In the genomic region with DNA sequence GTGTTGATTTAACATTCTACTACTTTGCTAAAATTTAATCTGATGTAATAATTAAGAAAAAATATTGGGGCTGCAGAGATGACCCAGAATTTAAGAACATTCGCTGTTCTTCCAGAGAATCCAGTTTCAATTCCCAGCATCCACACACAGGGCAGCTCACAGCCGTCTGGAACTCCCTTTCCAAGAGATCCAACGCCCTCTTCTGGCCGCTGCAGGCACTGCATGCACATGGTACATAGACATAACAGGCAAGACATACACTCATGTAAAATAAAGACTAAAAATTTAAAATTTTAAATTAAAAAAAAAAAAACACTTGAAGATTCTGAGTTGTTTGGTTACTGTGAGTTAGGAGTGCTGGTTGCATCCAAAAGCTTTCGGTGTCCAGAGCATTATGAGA, we compare ENCODE assay signal across 11 mouse cellular contexts. TPM values are rescaled to one million over a fixed set of nuclear protein-coding genes. Genes with fewer than 3 reads are reported as not detected.
DNase-seq lines count a peak whose midpoint lies in the region; ATAC-seq and TF ChIP-seq lines count a peak whose summit lies in the region.
"Had no signal": no experiment of that assay in that cellular context is flagged by ENCODE, and none has a peak within 500 bp of the region (broad histone marks: within the 10 kb centered on the region; RNA-seq: fewer than 3 reads in every experiment).

No protein-coding gene starts in this region.

- no peak for ATAC-seq in forebrain, embryonic 11.5 days (replicated peaks; ENCODE audit: low FRiP score)
- no peak for ATAC-seq in forebrain, embryonic 15.5 days (replicated peaks)
- ATAC-seq in lung, postnatal 0 days, result no peak
- ATAC-seq: intestine, embryonic 16.5 days had no signal

- TF ChIP-seq CTCF in lung, postnatal 0 days (IDR thresholded peaks at IDR 0.05), result peak; percentile 24; the same call in 1 of the 2 replicates
- TF ChIP-seq CTCF in ES-Bruce4 (IDR thresholded peaks at IDR 0.05; ENCODE audit: low read depth, low read length), result peak; percentile 38

- H3K4me2 ChIP-seq in forebrain, embryonic 11.5 days (ENCODE audit: low read depth, low read length, severe bottlenecking), result no peak overlapping the region
- no peak overlapping the region for H3K4me2 ChIP-seq in forebrain, embryonic 15.5 days (replicated peaks)
- no peak overlapping the region for H3K4me2 ChIP-seq in lung, postnatal 0 days (replicated peaks; ENCODE audit: low read depth, low read length)

- H3K27ac ChIP-seq in forebrain, embryonic 11.5 days (ENCODE audit: low read depth, low read length), result no peak overlapping the region
- no peak overlapping the region for H3K27ac ChIP-seq in forebrain, embryonic 15.5 days (replicated peaks)
- no peak overlapping the region for H3K27ac ChIP-seq in lung, postnatal 0 days (ENCODE audit: low read length)
- H3K27ac ChIP-seq in ES-Bruce4 (ENCODE audit: insufficient read depth, low read length), result no peak overlapping the region

- no peaks in the 10 kb centered on the region for H3K36me3 ChIP-seq in forebrain, embryonic 11.5 days (ENCODE audit: control insufficient read depth, insufficient read depth, low read length)
- no peaks in the 10 kb centered on the region for H3K36me3 ChIP-seq in forebrain, embryonic 15.5 days
- H3K36me3 ChIP-seq in lung, postnatal 0 days (ENCODE audit: insufficient read depth, low read length), result no peaks in the 10 kb centered on the region
- no peaks in the 10 kb centered on the region for H3K36me3 ChIP-seq in ES-Bruce4 (ENCODE audit: control insufficient read depth, insufficient read depth, low read length, poor library complexity, severe bottlenecking)

- TF ChIP-seq EP300 in lung, postnatal 0 days (IDR thresholded peaks at IDR 0.05), result no peak
- no peak for TF ChIP-seq EP300 in ES-Bruce4 (IDR thresholded peaks at IDR 0.05; ENCODE audit: insufficient read depth, low read depth, low read length)

- DNase-seq in forebrain, embryonic 11.5 days (ENCODE audit: low spot score), result peak; percentile 56
- no peak for DNase-seq in lung, postnatal 0 days (ENCODE audit: low spot score)
- DNase-seq in lung, adult 18-20 months, result no peak
- DNase-seq in c-Kit-positive CD71-positive TER-119-positive erythroid progenitor cells, embryonic 14.5 days (ENCODE audit: low spot score), result peak; percentile 6
- no peak for DNase-seq in urinary bladder, postnatal 36 days (ENCODE audit: low spot score in 2 of 2)
- no peak for DNase-seq in right cerebral cortex, postnatal 36 days (ENCODE audit: low spot score in 2 of 2)
- DNase-seq: heart, postnatal 36 days had no signal

- H3K9ac ChIP-seq in forebrain, embryonic 11.5 days (ENCODE audit: low read length), result no peak overlapping the region
- no peak overlapping the region for H3K9ac ChIP-seq in forebrain, embryonic 15.5 days (replicated peaks)
- no peak overlapping the region for H3K9ac ChIP-seq in lung, postnatal 0 days (replicated peaks; ENCODE audit: low read depth)
- no peak overlapping the region for H3K9ac ChIP-seq in ES-Bruce4 (ENCODE audit: low read depth, poor library complexity, severe bottlenecking)

- H3K4me3 ChIP-seq in forebrain, embryonic 11.5 days (ENCODE audit: low read depth, low read length), result no peak overlapping the region
- H3K4me3 ChIP-seq in forebrain, embryonic 15.5 days, result no peak overlapping the region
- H3K4me3 ChIP-seq in lung, postnatal 0 days (ENCODE audit: low read depth, low read length), result no peak overlapping the region
- H3K4me3 ChIP-seq in ES-Bruce4 (ENCODE audit: low read depth, low read length), result no peak overlapping the region
- H3K4me3 ChIP-seq: erythroblast, embryonic 14.5 days had no signal

- H3K27me3 ChIP-seq in forebrain, embryonic 11.5 days (ENCODE audit: control insufficient read depth, insufficient read depth, low read length), result no peaks in the 10 kb centered on the region
- no peaks in the 10 kb centered on the region for H3K27me3 ChIP-seq in forebrain, embryonic 15.5 days
- H3K27me3 ChIP-seq in lung, postnatal 0 days (replicated peaks; ENCODE audit: insufficient read depth, low read length), result no peaks in the 10 kb centered on the region
- no peaks in the 10 kb centered on the region for H3K27me3 ChIP-seq in ES-Bruce4 (ENCODE audit: control insufficient read depth, insufficient read depth, low read length, poor library complexity, severe bottlenecking)

- no peaks in the 10 kb centered on the region for H3K4me1 ChIP-seq in forebrain, embryonic 11.5 days (replicated peaks; ENCODE audit: control insufficient read depth, insufficient read depth, low read length)
- no peaks in the 10 kb centered on the region for H3K4me1 ChIP-seq in forebrain, embryonic 15.5 days
- no peaks in the 10 kb centered on the region for H3K4me1 ChIP-seq in lung, postnatal 0 days (ENCODE audit: insufficient read depth, low read depth, low read length)
- no peaks in the 10 kb centered on the region for H3K4me1 ChIP-seq in ES-Bruce4 (ENCODE audit: control insufficient read depth, insufficient read depth, low read length)

- no peaks in the 10 kb centered on the region for H3K9me3 ChIP-seq in forebrain, embryonic 11.5 days (ENCODE audit: control insufficient read depth, low read length)
- no peaks in the 10 kb centered on the region for H3K9me3 ChIP-seq in forebrain, embryonic 15.5 days
- H3K9me3 ChIP-seq in lung, postnatal 0 days (ENCODE audit: low read length), result no peaks in the 10 kb centered on the region
- H3K9me3 ChIP-seq in ES-Bruce4 (replicated peaks; ENCODE audit: control insufficient read depth, insufficient read depth, low read length, poor library complexity, severe bottlenecking), result no peaks in the 10 kb centered on the region

- TF ChIP-seq POLR2A in ES-Bruce4 (IDR thresholded peaks at IDR 0.05; ENCODE audit: insufficient read depth, low read length), result no peak

- WGBS in forebrain, embryonic 11.5 days, result 55% methylated on average over 5 of the region's 5 CpGs
- WGBS in forebrain, embryonic 15.5 days, result 52% methylated on average over 5 of the region's 5 CpGs
- WGBS in lung, postnatal 0 days, result 53% methylated on average over 5 of the region's 5 CpGs

RNA-seq across cellular contexts. Expression of gene Clec10a, which starts 16.3 kb away (rescaled TPM):
- 0.44 TPM in 1 of 2 replicates, not detected in the other for polyA plus RNA-seq in forebrain, embryonic 11.5 days (2014; fragmentation: Nextera tagmentation; extraction: Ambion mirVana)
- 0.73 and 0.75 TPM in 2 replicates for polyA plus RNA-seq in forebrain, embryonic 15.5 days (2015; fragmentation: Nextera tagmentation; extraction: Ambion mirVana)
- 0.54 and 0.70 TPM in 2 replicates for polyA plus RNA-seq in lung, postnatal 0 days (2015; fragmentation: Nextera tagmentation; extraction: Ambion mirVana)
- not detected in 2 replicates for polyA plus RNA-seq in ES-Bruce4 (2011; ENCODE audit: insufficient read depth, insufficient read length, low read depth, missing spikeins)
- polyA plus RNA-seq: erythroblast, embryonic 14.5 days had no signal

RNA-seq across cellular contexts. Expression of gene Slc16a11, which starts 40.3 kb away (rescaled TPM):
- 0.91 and 1.0 TPM in 2 replicates for polyA plus RNA-seq in forebrain, embryonic 11.5 days (2014; fragmentation: Nextera tagmentation; extraction: Ambion mirVana)
- 3.2 and 3.6 TPM in 2 replicates for polyA plus RNA-seq in forebrain, embryonic 15.5 days (2015; fragmentation: Nextera tagmentation; extraction: Ambion mirVana)
- 7.9 TPM in 2 replicates for polyA plus RNA-seq in lung, postnatal 0 days (2015; fragmentation: Nextera tagmentation; extraction: Ambion mirVana)
- 2.0 and 3.5 TPM in 2 replicates for polyA plus RNA-seq in ES-Bruce4 (2011; ENCODE audit: insufficient read depth, insufficient read length, low read depth, missing spikeins)
- polyA plus RNA-seq: erythroblast, embryonic 14.5 days had no signal

RNA-seq across cellular contexts. Expression of gene Mgl2, which starts 42.2 kb away (rescaled TPM):
- polyA plus RNA-seq in forebrain, embryonic 11.5 days (2014; fragmentation: Nextera tagmentation; extraction: Ambion mirVana), result not detected in 2 replicates
- 0.56 and 0.64 TPM in 2 replicates for polyA plus RNA-seq in forebrain, embryonic 15.5 days (2015; fragmentation: Nextera tagmentation; extraction: Ambion mirVana)
- polyA plus RNA-seq in lung, postnatal 0 days (2015; fragmentation: Nextera tagmentation; extraction: Ambion mirVana), result 0.90 and 1.2 TPM in 2 replicates
- polyA plus RNA-seq in ES-Bruce4 (2011; ENCODE audit: insufficient read depth, insufficient read length, low read depth, missing spikeins), result 0.37 and 0.43 TPM in 2 replicates
- polyA plus RNA-seq: erythroblast, embryonic 14.5 days had no signal

RNA-seq across cellular contexts. Expression of gene Slc16a13, which starts 48.6 kb away (rescaled TPM):
- polyA plus RNA-seq in forebrain, embryonic 11.5 days (2014; fragmentation: Nextera tagmentation; extraction: Ambion mirVana), result 14.6 and 15.8 TPM in 2 replicates
- 14.9 and 17.7 TPM in 2 replicates for polyA plus RNA-seq in forebrain, embryonic 15.5 days (2015; fragmentation: Nextera tagmentation; extraction: Ambion mirVana)
- 4.5 and 6.0 TPM in 2 replicates for polyA plus RNA-seq in lung, postnatal 0 days (2015; fragmentation: Nextera tagmentation; extraction: Ambion mirVana)
- polyA plus RNA-seq in ES-Bruce4 (2011; ENCODE audit: insufficient read depth, insufficient read length, low read depth, missing spikeins), result 8.9 and 11.2 TPM in 2 replicates

RNA-seq across cellular contexts. Expression of gene Bcl6b, which starts 57.3 kb away (rescaled TPM):
- 4.9 and 6.8 TPM in 2 replicates for polyA plus RNA-seq in forebrain, embryonic 11.5 days (2014; fragmentation: Nextera tagmentation; extraction: Ambion mirVana)
- polyA plus RNA-seq in forebrain, embryonic 15.5 days (2015; fragmentation: Nextera tagmentation; extraction: Ambion mirVana), result 5.7 and 6.1 TPM in 2 replicates
- 19.2 and 31.6 TPM in 2 replicates for polyA plus RNA-seq in lung, postnatal 0 days (2015; fragmentation: Nextera tagmentation; extraction: Ambion mirVana)
- polyA plus RNA-seq in ES-Bruce4 (2011; ENCODE audit: insufficient read depth, insufficient read length, low read depth, missing spikeins), result 4.1 TPM in 2 replicates

Comparison
In these comparisons a context has a peak if more than half of its experiments do, and no peak if none do; other contexts are left out.
1. DNase-seq: peak in forebrain, embryonic 11.5 days (single experiment) and c-Kit-positive CD71-positive TER-119-positive erythroid progenitor cells, embryonic 14.5 days (single experiment); none in lung, postnatal 0 days (single experiment), lung, adult 18-20 months (0 of 2), urinary bladder, postnatal 36 days (0 of 2) and right cerebral cortex, postnatal 36 days (0 of 2).